Mouse (Mus musculus): Measurements from ENCODE around the gene Zfp692. TPM values are rescaled to one million over a fixed set of nuclear protein-coding genes. Genes with fewer than 3 reads are reported as not detected.

The Zfp692 gene
- polyA plus RNA-seq (2015; fragmentation: Nextera tagmentation; extraction: Ambion mirVana), result 9.8 and 10.1 TPM in 2 replicates

DNA sequence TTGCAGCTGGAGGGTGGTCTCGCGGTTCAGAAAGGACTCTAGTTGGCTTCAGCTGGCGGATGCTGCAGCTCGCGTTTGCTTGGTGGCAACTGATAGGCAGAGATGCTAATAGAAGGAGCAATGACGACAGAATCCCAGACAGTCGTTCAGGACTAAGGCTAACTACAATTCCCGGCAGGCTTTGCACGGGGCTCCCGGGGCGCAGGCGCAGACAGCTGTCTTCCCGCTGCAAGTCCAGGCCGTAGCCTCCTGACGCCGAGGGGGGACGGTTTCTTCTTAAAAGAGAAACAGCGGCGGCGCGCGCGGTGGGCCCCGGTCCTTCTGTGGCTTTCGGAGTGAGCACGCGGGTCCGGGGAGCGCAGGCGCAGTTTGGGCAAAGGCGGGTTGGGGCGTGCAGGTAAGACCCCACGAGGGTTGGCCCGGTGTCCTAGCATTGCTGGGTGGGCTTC lies at the start of gene Zfp692:
Gene Zfp692 (plus strand): TSS at position 210 of the 449 bp plus-strand sequence.
- peak within 1 kb of the TSS; percentile 78 for H3K27ac ChIP-seq (ENCODE audit: low read length)
- H3K4me1 ChIP-seq (ENCODE audit: control insufficient read depth, low read depth, low read length), result peaks cover 25% of the 10 kb centered on the region
- H3K36me3 ChIP-seq (ENCODE audit: control insufficient read depth, insufficient read depth), result no peaks in the 10 kb centered on the region
- H3K9ac ChIP-seq (ENCODE audit: low read depth, low read length), result peak within 1 kb of the TSS; percentile 81
- H3K4me2 ChIP-seq (ENCODE audit: low read depth, low read length), result peak within 1 kb of the TSS; percentile 100
- no peaks in the 10 kb centered on the region for H3K27me3 ChIP-seq (ENCODE audit: control insufficient read depth, insufficient read depth, low read depth, low read length)
- WGBS (ENCODE audit: insufficient replicate concordance), result under 1% methylated on average over 34 of the region's 34 CpGs
- ATAC-seq (ENCODE audit: low read depth), result peak; percentile 57
- no peaks in the 10 kb centered on the region for H3K9me3 ChIP-seq (replicated peaks; ENCODE audit: control insufficient read depth, low read length)
- peak within 1 kb of the TSS; percentile 76 for H3K4me3 ChIP-seq (ENCODE audit: low read depth, low read length)

GRCm38 (mm10) chr11:58257816-58258215 lies 49.1 kb upstream of the Zfp692 start:
- 62% methylated on average over 5 of the region's 5 CpGs for WGBS (ENCODE audit: insufficient replicate concordance)
- Histone ChIP-seq H3K9ac (ENCODE audit: low read depth, low read length) (no peak overlapping the region), H3K4me1 (ENCODE audit: control insufficient read depth, low read depth, low read length) (no peaks in the 10 kb centered on the region), H3K27me3 (ENCODE audit: control insufficient read depth, insufficient read depth, low read depth, low read length) (no peaks in the 10 kb centered on the region), H3K27ac (ENCODE audit: low read length) (no peak overlapping the region), H3K9me3 (replicated peaks; ENCODE audit: control insufficient read depth, low read length) (no peaks in the 10 kb centered on the region), H3K36me3 (ENCODE audit: control insufficient read depth, insufficient read depth) (no peaks in the 10 kb centered on the region), H3K4me2 (ENCODE audit: low read depth, low read length) (no peak overlapping the region), H3K4me3 (ENCODE audit: low read depth, low read length) (no peak overlapping the region)
- no peak for ATAC-seq (ENCODE audit: low read depth)

DNA sequence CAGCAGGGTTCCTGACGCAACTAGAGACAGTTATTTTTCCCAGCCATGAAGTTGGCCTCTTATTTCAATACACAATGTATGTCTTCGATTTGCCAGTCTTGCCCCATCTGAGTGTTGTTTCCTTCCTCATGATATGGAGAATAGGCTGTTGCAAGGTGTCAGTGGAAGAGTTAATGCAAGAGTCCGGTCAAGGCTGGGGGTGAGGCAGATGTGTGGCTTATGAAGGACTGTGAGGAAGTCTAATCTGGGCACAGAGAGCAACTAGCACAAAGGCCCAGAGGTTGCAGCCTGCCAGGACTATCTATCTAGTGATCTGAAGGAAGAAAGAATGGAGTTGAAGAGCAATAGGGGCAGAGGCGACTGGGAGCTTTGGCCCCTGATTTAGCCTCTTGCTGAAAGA lies 46.7 kb upstream of the Zfp692 start:
- Histone ChIP-seq H3K27ac (ENCODE audit: low read length) (no peak overlapping the region), H3K27me3 (ENCODE audit: control insufficient read depth, insufficient read depth, low read depth, low read length) (no peaks in the 10 kb centered on the region), H3K4me2 (ENCODE audit: low read depth, low read length) (no peak overlapping the region), H3K36me3 (ENCODE audit: control insufficient read depth, insufficient read depth) (no peaks in the 10 kb centered on the region), H3K4me3 (ENCODE audit: low read depth, low read length) (no peak overlapping the region), H3K9me3 (replicated peaks; ENCODE audit: control insufficient read depth, low read length) (no peaks in the 10 kb centered on the region), H3K4me1 (ENCODE audit: control insufficient read depth, low read depth, low read length) (no peaks in the 10 kb centered on the region), H3K9ac (ENCODE audit: low read depth, low read length) (no peak overlapping the region)
- 53% methylated on average over 4 of the region's 4 CpGs for WGBS (ENCODE audit: insufficient replicate concordance)
- no peak for ATAC-seq (ENCODE audit: low read depth)

GRCm38 (mm10) chr11:58261826-58262225 lies 45.0 kb upstream of the Zfp692 start:
- 65% methylated on average over 4 of the region's 4 CpGs for WGBS (ENCODE audit: insufficient replicate concordance)

DNA sequence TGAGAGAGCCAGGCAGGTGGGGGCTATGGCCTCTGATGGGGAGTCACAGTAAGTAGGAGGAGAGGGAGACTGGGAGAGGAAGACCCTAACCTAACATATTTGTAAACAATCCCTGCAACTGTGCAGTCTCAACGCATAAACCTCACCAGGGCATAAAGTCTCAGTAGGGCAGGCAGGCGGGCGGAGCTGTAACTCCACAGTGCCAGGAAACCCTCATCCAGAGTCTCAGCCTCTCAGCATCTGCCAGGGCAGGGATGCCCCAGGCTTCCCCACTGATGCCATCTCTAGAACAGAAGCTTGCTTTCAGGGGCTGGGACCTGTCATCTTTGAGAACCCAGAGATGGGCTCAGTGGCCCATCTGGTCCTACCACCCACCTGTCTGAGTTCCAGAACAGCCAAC lies 44.5 kb upstream of the Zfp692 start:
- WGBS (ENCODE audit: insufficient replicate concordance), result 67% methylated on average over 3 of the region's 3 CpGs
- H3K9me3 ChIP-seq (replicated peaks; ENCODE audit: control insufficient read depth, low read length), result no peaks in the 10 kb centered on the region
- no peak overlapping the region for H3K4me2 ChIP-seq (ENCODE audit: low read depth, low read length)
- H3K27ac ChIP-seq (ENCODE audit: low read length), result no peak overlapping the region
- no peak overlapping the region for H3K9ac ChIP-seq (ENCODE audit: low read depth, low read length)
- H3K36me3 ChIP-seq (ENCODE audit: control insufficient read depth, insufficient read depth), result no peaks in the 10 kb centered on the region
- H3K4me1 ChIP-seq (ENCODE audit: control insufficient read depth, low read depth, low read length), result no peaks in the 10 kb centered on the region
- no peak overlapping the region for H3K4me3 ChIP-seq (ENCODE audit: low read depth, low read length)
- no peak for ATAC-seq (ENCODE audit: low read depth)
- no peaks in the 10 kb centered on the region for H3K27me3 ChIP-seq (ENCODE audit: control insufficient read depth, insufficient read depth, low read depth, low read length)

More at GRCm38 (mm10) chr11:58261826-58262225, 45.0 kb upstream of the Zfp692 start:
- no peaks in the 10 kb centered on the region for H3K36me3 ChIP-seq (ENCODE audit: control insufficient read depth, insufficient read depth)
- no peaks in the 10 kb centered on the region for H3K4me1 ChIP-seq (ENCODE audit: control insufficient read depth, low read depth, low read length)
- H3K9me3 ChIP-seq (replicated peaks; ENCODE audit: control insufficient read depth, low read length), result no peaks in the 10 kb centered on the region
- no peak overlapping the region for H3K4me2 ChIP-seq (ENCODE audit: low read depth, low read length)
- no peak overlapping the region for H3K27ac ChIP-seq (ENCODE audit: low read length)
- no peak for ATAC-seq (ENCODE audit: low read depth)
- no peak overlapping the region for H3K4me3 ChIP-seq (ENCODE audit: low read depth, low read length)
- H3K9ac ChIP-seq (ENCODE audit: low read depth, low read length), result no peak overlapping the region
- H3K27me3 ChIP-seq (ENCODE audit: control insufficient read depth, insufficient read depth, low read depth, low read length), result no peaks in the 10 kb centered on the region

GRCm38 (mm10) chr11:58263516-58263915 lies 43.4 kb upstream of the Zfp692 start:
- Histone ChIP-seq H3K9ac (ENCODE audit: low read depth, low read length) (no peak overlapping the region), H3K36me3 (ENCODE audit: control insufficient read depth, insufficient read depth) (no peaks in the 10 kb centered on the region), H3K9me3 (replicated peaks; ENCODE audit: control insufficient read depth, low read length) (no peaks in the 10 kb centered on the region), H3K4me1 (ENCODE audit: control insufficient read depth, low read depth, low read length) (no peaks in the 10 kb centered on the region; the same call in 1 of the 2 replicates), H3K27me3 (ENCODE audit: control insufficient read depth, insufficient read depth, low read depth, low read length) (no peaks in the 10 kb centered on the region), H3K27ac (ENCODE audit: low read length) (no peak overlapping the region), H3K4me3 (ENCODE audit: low read depth, low read length) (no peak overlapping the region), H3K4me2 (ENCODE audit: low read depth, low read length) (no peak overlapping the region)
- 51% methylated on average over 2 of the region's 2 CpGs for WGBS (ENCODE audit: insufficient replicate concordance)
- no peak for ATAC-seq (ENCODE audit: low read depth)

DNA sequence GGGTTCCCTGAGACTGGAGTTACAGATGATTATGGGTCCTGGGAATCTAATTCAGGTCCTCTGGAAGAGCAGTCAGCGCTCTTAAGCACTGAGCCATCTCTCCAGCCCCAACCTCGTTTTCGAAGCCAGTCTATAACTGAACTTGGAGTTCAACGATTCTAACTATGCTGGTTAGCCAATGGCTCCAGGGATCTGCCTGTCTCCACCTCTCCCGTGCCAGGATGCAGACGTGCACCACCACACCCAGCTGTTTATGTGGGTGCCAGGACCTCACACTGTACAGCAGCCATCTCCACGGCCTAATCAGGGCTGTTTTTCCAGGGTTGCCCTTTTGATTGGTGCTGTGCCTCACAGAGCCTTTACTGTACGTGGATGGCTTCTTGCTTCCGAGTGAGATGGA lies 42.3 kb upstream of the Zfp692 start:
- WGBS (ENCODE audit: insufficient replicate concordance), result 72% methylated on average over 9 of the region's 9 CpGs
- no peak overlapping the region for H3K4me2 ChIP-seq (ENCODE audit: low read depth, low read length)
- no peak for ATAC-seq (ENCODE audit: low read depth)

DNA sequence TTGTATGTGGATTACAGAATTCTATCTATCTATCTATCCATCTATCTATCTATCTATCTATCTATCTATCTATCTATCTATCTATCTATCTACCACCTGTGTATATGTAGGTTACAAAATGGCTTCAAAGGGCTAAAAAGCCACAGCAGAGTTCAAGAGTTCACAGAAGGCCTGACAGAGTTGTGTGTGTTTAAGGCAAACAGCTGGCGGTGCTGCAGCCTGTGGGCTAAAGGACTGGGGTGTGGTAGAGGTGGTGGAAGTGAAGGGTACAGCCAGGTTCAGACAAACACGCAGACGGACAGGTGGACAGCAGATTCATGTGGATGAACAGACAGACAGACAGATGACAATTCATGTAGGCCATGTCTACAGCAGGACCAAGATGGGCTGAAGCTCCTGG lies 38.6 kb upstream of the Zfp692 start:
- no peak overlapping the region for H3K4me3 ChIP-seq (ENCODE audit: low read depth, low read length)
- H3K27me3 ChIP-seq (ENCODE audit: control insufficient read depth, insufficient read depth, low read depth, low read length), result no peaks in the 10 kb centered on the region
- ATAC-seq (ENCODE audit: low read depth), result peak; percentile 61; the same call in 1 of the 2 replicates
- no peaks in the 10 kb centered on the region for H3K9me3 ChIP-seq (replicated peaks; ENCODE audit: control insufficient read depth, low read length)
- H3K4me2 ChIP-seq (ENCODE audit: low read depth, low read length), result no peak overlapping the region
- H3K4me1 ChIP-seq (ENCODE audit: control insufficient read depth, low read depth, low read length), result no peaks in the 10 kb centered on the region; the same call in 1 of the 2 replicates
- no peaks in the 10 kb centered on the region for H3K36me3 ChIP-seq (ENCODE audit: control insufficient read depth, insufficient read depth)
- 69% methylated on average over 3 of the region's 3 CpGs for WGBS (ENCODE audit: insufficient replicate concordance)
- H3K27ac ChIP-seq (ENCODE audit: low read length), result no peak overlapping the region
- H3K9ac ChIP-seq (ENCODE audit: low read depth, low read length), result no peak overlapping the region

More for the DNA sequence above, 42.3 kb upstream of the Zfp692 start:
- no peak overlapping the region for H3K9ac ChIP-seq (ENCODE audit: low read depth, low read length)
- no peak overlapping the region for H3K27ac ChIP-seq (ENCODE audit: low read length)
- H3K4me3 ChIP-seq (ENCODE audit: low read depth, low read length), result no peak overlapping the region
- no peaks in the 10 kb centered on the region for H3K27me3 ChIP-seq (ENCODE audit: control insufficient read depth, insufficient read depth, low read depth, low read length)
- no peaks in the 10 kb centered on the region; the same call in 1 of the 2 replicates for H3K4me1 ChIP-seq (ENCODE audit: control insufficient read depth, low read depth, low read length)
- no peaks in the 10 kb centered on the region for H3K9me3 ChIP-seq (replicated peaks; ENCODE audit: control insufficient read depth, low read length)
- no peaks in the 10 kb centered on the region for H3K36me3 ChIP-seq (ENCODE audit: control insufficient read depth, insufficient read depth)

DNA sequence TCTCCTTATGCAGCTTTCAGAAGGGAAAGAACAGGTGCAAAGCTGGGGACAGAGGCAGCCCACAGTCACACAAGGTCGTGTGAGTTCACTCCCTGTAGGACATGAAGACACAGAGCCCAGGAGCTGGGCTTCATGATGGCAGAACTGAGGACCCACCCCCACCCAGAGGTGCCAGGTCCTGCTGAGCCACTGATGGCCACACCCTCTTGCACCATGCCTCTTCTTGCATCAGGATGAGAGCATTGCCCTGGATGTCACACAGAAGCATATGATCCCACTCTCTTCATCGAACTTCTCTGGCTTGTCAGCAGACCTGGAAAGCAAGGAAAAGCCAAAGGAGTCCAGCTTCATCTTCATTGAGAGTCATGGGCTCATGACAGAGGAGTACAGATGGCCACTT lies 32.3 kb upstream of the Zfp692 start, which contains the start of gene 4930438A08Rik:
Gene 4930438A08Rik (plus strand): TSS at position 228 of the 400 bp plus-strand sequence.
- H3K4me2 ChIP-seq (ENCODE audit: low read depth, low read length), result no peak within 1 kb of the TSS
- H3K27me3 ChIP-seq (ENCODE audit: control insufficient read depth, insufficient read depth, low read depth, low read length), result no peaks in the 10 kb centered on the region
- H3K9ac ChIP-seq (ENCODE audit: low read depth, low read length), result no peak within 1 kb of the TSS
- peak within 1 kb of the TSS; percentile 26 for H3K4me3 ChIP-seq (ENCODE audit: low read depth, low read length)
- H3K36me3 ChIP-seq (ENCODE audit: control insufficient read depth, insufficient read depth), result no peaks in the 10 kb centered on the region
- H3K9me3 ChIP-seq (replicated peaks; ENCODE audit: control insufficient read depth, low read length), result no peaks in the 10 kb centered on the region
- WGBS (ENCODE audit: insufficient replicate concordance), result 29% methylated on average over 2 of the region's 2 CpGs
- H3K4me1 ChIP-seq (ENCODE audit: control insufficient read depth, low read depth, low read length), result no peaks in the 10 kb centered on the region
- no peak for ATAC-seq (ENCODE audit: low read depth)
- H3K27ac ChIP-seq (ENCODE audit: low read length), result 0 out of 2 replicates have a peak within 1 kb of the TSS, but pooled peaks have one; percentile 4
